Mouse (Mus musculus) kidney, embryonic 14.5 days (tissue): ENCODE measurements around the gene 2700097O09Rik. TPM values are rescaled to one million over a fixed set of nuclear protein-coding genes. Genes with fewer than 3 reads are reported as not detected.
"Not testable (repeated sequence)": the region's sequence is repeated elsewhere in the genome, so short reads cannot be mapped to it uniquely, and the experiment has no call there.

ENCODE experiments used
- ATAC-seq: fragments of 200-750 bp; cut with Nextera tagmentation; 2 replicates; pipeline ENCODE4 v1.8.0; 2017; ENCODE audit warnings: moderate number of reproducible peaks, mild to moderate bottlenecking, moderate TSS enrichment, moderate library complexity; ENCODE audit not compliant: low FRiP score, low TSS enrichment
- H3K27ac ChIP-seq: fragments of 300-500 bp; sonication (generic); 2 replicates; pipeline ENCODE4 v1.5.1; 2014; ENCODE audit warnings: low read depth, mild to moderate bottlenecking, low read length, moderate library complexity, mixed read lengths
- H3K27me3 ChIP-seq: fragments of 300-500 bp; sonication (generic); 2 replicates; pipeline ENCODE4 v1.6.1; 2014; ENCODE audit warnings: mild to moderate bottlenecking, low read length; ENCODE audit not compliant: control insufficient read depth, insufficient read depth
- H3K36me3 ChIP-seq: fragments of 300-500 bp; sonication (generic); 2 replicates; pipeline ENCODE4 v1.6.1; 2014; ENCODE audit warnings: low read length, mixed read lengths; ENCODE audit not compliant: control insufficient read depth, insufficient read depth
- H3K4me1 ChIP-seq: fragments of 300-500 bp; sonication (generic); 2 replicates; pipeline ENCODE4 v1.6.1; 2014; ENCODE audit warnings: low read length, mixed read lengths; ENCODE audit not compliant: control insufficient read depth, insufficient read depth
- H3K4me2 ChIP-seq: fragments of 300-500 bp; sonication (generic); replicated peaks from 2 replicates; pipeline ENCODE4 v1.6.1; 2014; ENCODE audit warnings: low read depth, mild to moderate bottlenecking, low read length
- H3K4me3 ChIP-seq: fragments of 300-500 bp; sonication (generic); 2 replicates; pipeline ENCODE4 v1.5.1; 2014; ENCODE audit warnings: mild to moderate bottlenecking, low read length
- H3K9ac ChIP-seq: fragments of 300-500 bp; sonication (generic); 2 replicates; pipeline ENCODE4 v1.6.1; 2014; ENCODE audit warnings: low read depth, mild to moderate bottlenecking, low read length, moderate library complexity
- H3K9me3 ChIP-seq: fragments of 300-500 bp; sonication (generic); 2 replicates; pipeline ENCODE4 v1.6.1; 2016; ENCODE audit warnings: low read length; ENCODE audit not compliant: control insufficient read depth
- WGBS: fragments of 180-500 bp; shearing (Covaris S2); extraction: QIAGEN DNeasy Blood & Tissue Kit; methylation state at CpG from one replicate; pipeline ENCODE4 v1.1.7; 2014; 5-methylcytosine and 5-hydroxymethylcytosine counted together
- polyA plus RNA-seq: library from polyadenylated mRNA; unstranded; fragments of >200 nt; fragmentation: Nextera tagmentation; extraction: Ambion mirVana; gene quantifications from 2 replicates; pipeline ENCODE4 v1.2.1, GENCODE M21; 2014

Gene 2700097O09Rik
- polyA plus RNA-seq: 40.9 and 47.2 TPM in 2 replicates

DNA sequence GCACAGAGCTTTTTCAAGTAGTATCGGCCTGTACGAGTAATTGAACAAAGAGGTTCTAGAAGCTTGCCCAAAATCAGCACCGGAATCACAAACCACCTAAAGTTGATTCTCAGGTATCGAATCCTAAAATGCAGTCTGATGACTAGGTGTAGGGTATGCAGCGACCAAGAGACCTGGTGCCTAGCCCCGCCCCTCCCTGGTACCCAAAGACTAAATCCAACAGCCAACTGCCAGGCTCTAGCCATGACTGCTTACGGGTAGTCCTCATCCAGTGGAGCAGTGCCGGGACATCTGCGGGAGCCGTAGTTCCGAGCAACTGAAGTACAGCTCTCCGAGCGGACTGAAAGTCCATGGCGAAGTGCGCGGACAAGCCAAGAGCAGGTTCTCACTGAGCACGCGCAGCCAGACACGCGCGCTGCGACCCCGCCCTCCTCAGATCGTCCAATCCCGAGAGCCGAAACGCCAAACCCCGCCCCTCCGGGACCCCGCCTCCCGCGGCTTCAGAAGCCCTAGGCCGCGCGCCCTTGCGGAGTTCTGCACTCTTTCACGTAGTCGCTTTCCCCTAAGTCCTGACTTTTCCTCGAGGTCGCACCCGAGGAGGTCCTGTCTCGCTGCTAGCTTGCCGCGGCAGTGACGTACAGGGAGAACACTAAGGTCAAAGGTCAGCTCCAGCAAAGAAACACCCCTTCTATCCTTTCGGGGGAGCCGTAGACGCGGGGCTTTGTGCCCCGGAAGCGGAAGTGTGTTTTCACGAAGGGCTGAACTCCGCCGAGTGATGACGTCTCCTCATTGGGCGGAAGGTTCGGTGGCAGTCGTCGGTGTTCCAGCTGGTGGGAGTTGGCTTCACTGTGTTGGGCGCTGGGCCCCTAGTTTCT, at the start of gene 2700097O09Rik, which contains the start of gene Srp54a:
Gene 2700097O09Rik (minus strand): TSS at position 385 of the 875 bp plus-strand sequence.
Gene Srp54a (plus strand): TSS at position 537 of the 875 bp plus-strand sequence.
- H3K27ac ChIP-seq: peak within 1 kb of the TSS; percentile 73; the same call in 1 of the 2 replicates
- peak within 1 kb of the TSS; percentile 61 for H3K4me3 ChIP-seq
- not testable (repeated sequence) for H3K4me1 ChIP-seq, H3K36me3 ChIP-seq, H3K27me3 ChIP-seq, H3K9me3 ChIP-seq
- H3K4me2 ChIP-seq: peak within 1 kb of the TSS; percentile 50
- H3K9ac ChIP-seq: peak within 1 kb of the TSS; percentile 70
- peak; percentile 98 for ATAC-seq
- WGBS: under 1% methylated on average over 52 of the region's 60 CpGs

- not testable (repeated sequence) for H3K4me1 ChIP-seq, H3K36me3 ChIP-seq, H3K27ac ChIP-seq, H3K27me3 ChIP-seq, H3K9me3 ChIP-seq, H3K4me3 ChIP-seq, H3K4me2 ChIP-seq, H3K9ac ChIP-seq
- peak; percentile 43; the same call in 1 of the 2 replicates for ATAC-seq
- WGBS: no CpG with 5 or more reads among the region's 18 CpGs
These were observed 44.8 kb upstream of the 2700097O09Rik start for GRCm38 (mm10) chr12:55124731-55125130.

DNA sequence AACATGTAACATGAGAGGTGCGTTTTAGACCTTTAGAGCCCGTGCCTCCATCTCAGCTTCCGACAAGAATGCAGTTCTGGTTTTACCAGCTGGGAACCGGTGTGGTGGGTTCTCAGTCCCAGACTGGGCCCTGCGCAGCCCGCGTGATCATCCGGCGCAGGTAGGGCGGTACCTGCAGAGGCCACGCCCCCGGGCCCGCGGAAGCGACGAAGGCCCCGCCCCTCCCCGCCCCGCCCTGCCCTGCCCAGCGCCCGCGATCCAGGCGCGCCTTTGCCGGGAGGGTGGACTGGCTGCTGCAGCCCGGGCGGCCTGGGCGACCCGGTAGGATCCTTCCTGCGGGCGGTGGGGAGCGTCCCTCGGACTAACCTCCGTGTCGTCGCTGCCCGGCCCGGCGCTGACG, 44.3 kb upstream of the 2700097O09Rik start, which contains the start of gene Fam177a:
Gene Fam177a (plus strand): TSS at position 228 of the 400 bp plus-strand sequence.
- WGBS: no CpG with 5 or more reads among the region's 40 CpGs
- H3K4me2 ChIP-seq, H3K9me3 ChIP-seq, H3K27me3 ChIP-seq, H3K36me3 ChIP-seq, H3K27ac ChIP-seq, H3K4me3 ChIP-seq, H3K4me1 ChIP-seq, H3K9ac ChIP-seq: not testable (repeated sequence)
- ATAC-seq: peak; percentile 96

- not testable (repeated sequence) for H3K4me2 ChIP-seq, H3K9ac ChIP-seq, H3K36me3 ChIP-seq, H3K4me3 ChIP-seq, H3K4me1 ChIP-seq, H3K27ac ChIP-seq, H3K27me3 ChIP-seq, ATAC-seq, H3K9me3 ChIP-seq
- no CpG with 5 or more reads among the region's 7 CpGs for WGBS
These were observed 32.7 kb upstream of the 2700097O09Rik start for GRCm38 (mm10) chr12:55112616-55113015.

GRCm38 (mm10) chr12:55092127-55092526, 12.2 kb upstream of the 2700097O09Rik start:
- H3K27ac ChIP-seq, H3K4me1 ChIP-seq, ATAC-seq, H3K9me3 ChIP-seq, H3K4me2 ChIP-seq, H3K27me3 ChIP-seq, H3K36me3 ChIP-seq, H3K4me3 ChIP-seq, H3K9ac ChIP-seq: not testable (repeated sequence)
- 83% methylated on average over 1 of the region's 7 CpGs for WGBS

DNA sequence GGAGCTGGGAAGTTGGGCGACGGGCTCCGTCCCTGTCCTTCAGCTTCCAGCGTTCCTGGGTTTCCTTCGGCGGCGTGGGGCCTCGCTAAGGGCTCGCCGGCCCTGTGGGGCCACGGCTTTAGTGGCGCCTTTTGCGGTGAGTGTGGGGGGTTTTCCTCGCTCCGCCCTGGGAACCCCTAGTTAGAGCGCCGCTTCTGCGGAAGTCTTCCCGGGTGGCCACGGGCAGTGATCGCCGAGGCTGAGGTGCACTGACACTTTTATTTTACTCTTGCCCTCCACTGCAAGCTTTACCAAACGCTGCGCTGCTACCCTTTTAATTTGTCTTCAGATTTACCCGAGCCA, 662 bp upstream of the 2700097O09Rik start:
- peak overlapping the region; percentile 37 for H3K4me2 ChIP-seq
- ATAC-seq: peak; percentile 54; the same call in 1 of the 2 replicates
- H3K27me3 ChIP-seq, H3K4me1 ChIP-seq, H3K36me3 ChIP-seq, H3K9me3 ChIP-seq: not testable (repeated sequence)
- peak overlapping the region; percentile 70 for H3K9ac ChIP-seq
- under 1% methylated on average over 25 of the region's 25 CpGs for WGBS
- peak overlapping the region; percentile 69; the same call in 1 of the 2 replicates for H3K27ac ChIP-seq
- peak overlapping the region; percentile 61 for H3K4me3 ChIP-seq

DNA sequence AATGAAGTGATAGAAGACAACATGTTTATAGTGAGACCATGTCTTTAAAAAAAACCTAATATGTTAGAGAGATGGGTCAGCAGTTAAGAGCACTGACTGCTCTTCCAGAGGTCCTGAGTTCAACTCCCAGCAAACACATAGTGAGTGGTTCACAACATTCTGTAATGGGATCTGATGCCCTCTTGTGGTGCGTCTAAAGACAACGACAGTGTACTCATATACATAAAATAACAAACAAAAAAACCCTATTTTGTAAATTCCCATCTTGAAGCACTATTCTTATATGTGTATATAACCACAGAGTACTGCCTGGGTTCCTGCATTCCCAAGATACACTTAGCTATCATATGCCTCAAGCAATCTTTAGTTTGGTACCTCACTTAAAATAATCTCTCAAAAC, 1.2 kb downstream of the 2700097O09Rik start:
- H3K9ac ChIP-seq, H3K4me2 ChIP-seq: not testable (repeated sequence)

DNA sequence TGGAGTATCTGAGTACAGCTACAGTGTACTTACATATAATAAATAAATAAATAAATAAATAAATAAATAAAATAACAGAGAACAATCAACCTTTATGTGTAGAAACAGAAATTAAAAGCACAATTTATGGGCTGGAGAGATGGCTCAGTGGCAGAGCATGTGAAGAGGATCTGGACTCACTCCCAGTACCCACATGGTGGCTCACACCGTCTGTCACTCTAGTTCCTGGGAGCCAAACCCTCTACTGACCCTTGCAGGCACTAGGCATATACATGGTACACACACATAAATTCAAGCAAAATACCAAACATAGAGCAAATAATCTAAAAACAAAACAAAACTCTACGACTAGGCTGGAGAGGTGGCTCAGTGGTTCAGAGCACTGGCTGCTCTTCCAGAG, 4.6 kb downstream of the 2700097O09Rik start:
- no peaks in the 10 kb centered on the region for H3K4me1 ChIP-seq
- H3K27ac ChIP-seq: no peak overlapping the region
- WGBS: 98% methylated on average over 2 of the region's 2 CpGs
- no peak for ATAC-seq
- no peak overlapping the region for H3K4me2 ChIP-seq
- no peaks in the 10 kb centered on the region for H3K36me3 ChIP-seq
- no peaks in the 10 kb centered on the region for H3K27me3 ChIP-seq
- no peaks in the 10 kb centered on the region for H3K9me3 ChIP-seq
- H3K4me3 ChIP-seq: no peak overlapping the region
- H3K9ac ChIP-seq: no peak overlapping the region

More for the DNA sequence above, 1.2 kb downstream of the 2700097O09Rik start:
- H3K27ac ChIP-seq, H3K27me3 ChIP-seq, H3K4me1 ChIP-seq, H3K36me3 ChIP-seq, H3K9me3 ChIP-seq, ATAC-seq, H3K4me3 ChIP-seq: not testable (repeated sequence)
- WGBS: 48% methylated on average over 2 of the region's 2 CpGs

GRCm38 (mm10) chr12:55073686-55074085, 6.2 kb downstream of the 2700097O09Rik start:
- Histone ChIP-seq H3K27ac (no peak overlapping the region), H3K36me3 (no peaks in the 10 kb centered on the region), H3K4me3 (no peak overlapping the region), H3K27me3 (no peaks in the 10 kb centered on the region), H3K9me3 (no peaks in the 10 kb centered on the region), H3K9ac (no peak overlapping the region), H3K4me2 (no peak overlapping the region), H3K4me1 (no peaks in the 10 kb centered on the region)
- WGBS: 94% methylated on average over 7 of the region's 7 CpGs
- ATAC-seq: no peak
